Mouse (Mus musculus) hindbrain, embryonic 13.5 days (tissue): ENCODE measurements around the gene Pabpc1l. TPM values are rescaled to one million over a fixed set of nuclear protein-coding genes. Genes with fewer than 3 reads are reported as not detected.

Experiments used
- polyA plus RNA-seq: library from polyadenylated mRNA; unstranded; fragments of >200 nt; fragmentation: Nextera tagmentation; extraction: Ambion mirVana; gene quantifications from 2 replicates; pipeline ENCODE4 v1.2.1, GENCODE M21; 2015

Gene Pabpc1l
- polyA plus RNA-seq, 1 experiment from 2014 or later, result 2.2 TPM

Other genes starting within 250 kb of the Pabpc1l start
- 0.13 and 0.22 TPM in 2 replicates for gene Ccn5, start 204.6 kb upstream of the Pabpc1l start, polyA plus RNA-seq
- gene Kcnk15, start 171.8 kb upstream of the Pabpc1l start, polyA plus RNA-seq, result not detected in 2 replicates
- 9.7 TPM in 2 replicates for gene Rims4, start 106.8 kb upstream of the Pabpc1l start, polyA plus RNA-seq
- 434 and 443 TPM in 2 replicates for gene Ywhab, start 30.5 kb upstream of the Pabpc1l start, polyA plus RNA-seq
- 21.1 and 24.0 TPM in 2 replicates for gene Stk4, start 44.9 kb downstream of the Pabpc1l start, polyA plus RNA-seq
- 47.1 and 49.5 TPM in 2 replicates for gene Tomm34, start 45.7 kb downstream of the Pabpc1l start, polyA plus RNA-seq
- 0.17 and 0.41 TPM in 2 replicates for gene Kcns1, start 145.7 kb downstream of the Pabpc1l start, polyA plus RNA-seq
- not detected in 2 replicates for gene Wfdc5, start 157.3 kb downstream of the Pabpc1l start, polyA plus RNA-seq
- gene Wfdc12, start 165.2 kb downstream of the Pabpc1l start, polyA plus RNA-seq, result not detected in 2 replicates
- not detected in 2 replicates for gene Wfdc15a, start 174.7 kb downstream of the Pabpc1l start, polyA plus RNA-seq
- not detected in 2 replicates for gene Wfdc15b, start 196.2 kb downstream of the Pabpc1l start, polyA plus RNA-seq
- not detected in 2 replicates for gene Svs2, start 213.0 kb downstream of the Pabpc1l start, polyA plus RNA-seq
- gene Svs3b, start 231.2 kb downstream of the Pabpc1l start, polyA plus RNA-seq, result not detected in 2 replicates